Mouse (Mus musculus) testis, adult 2 months (tissue): ENCODE data around the gene Sugt1. TPM values are rescaled to one million over a fixed set of nuclear protein-coding genes. Genes with fewer than 3 reads are reported as not detected.

Experiments used
- H3K27ac ChIP-seq: fragments of 200-500 bp; 2 replicates; pipeline ENCODE4 v1.5.1; 2012; ENCODE audit warnings: low read depth, low read length; ENCODE audit not compliant: control insufficient read depth, insufficient read depth
- H3K27me3 ChIP-seq: fragments of 200-500 bp; 2 replicates; pipeline ENCODE4 v1.6.1; 2012; ENCODE audit warnings: mild to moderate bottlenecking, low read length, moderate library complexity; ENCODE audit not compliant: control insufficient read depth, insufficient read depth
- H3K36me3 ChIP-seq: fragments of 200-500 bp; 2 replicates; pipeline ENCODE4 v1.6.1; 2012; ENCODE audit warnings: mild to moderate bottlenecking, low read length; ENCODE audit not compliant: control insufficient read depth, insufficient read depth
- H3K4me1 ChIP-seq: fragments of 200-500 bp; 2 replicates; pipeline ENCODE4 v1.6.1; 2012; ENCODE audit warnings: low read length; ENCODE audit not compliant: control insufficient read depth, insufficient read depth
- H3K4me3 ChIP-seq: fragments of 200-500 bp; 2 replicates; pipeline ENCODE4 v1.5.1; 2012; ENCODE audit warnings: low read depth, mild to moderate bottlenecking, low read length, moderate library complexity, mixed read lengths; ENCODE audit not compliant: control insufficient read depth
- CTCF ChIP-seq: fragments of 200-500 bp; IDR thresholded peaks from 2 replicates; pipeline ENCODE4 v1.5.1; 2012; ENCODE audit warnings: low read depth, mild to moderate bottlenecking, inconsistent platforms, low read length, moderate library complexity; ENCODE audit not compliant: control insufficient read depth, insufficient read depth, insufficient replicate concordance
- POLR2A ChIP-seq: fragments of 200-500 bp; IDR thresholded peaks from 2 replicates; pipeline ENCODE4 v1.6.1; 2012; ENCODE audit warnings: low read depth, mild to moderate bottlenecking, inconsistent platforms, low read length, moderate library complexity; ENCODE audit not compliant: control insufficient read depth
- polyA plus RNA-seq: library from polyadenylated mRNA; depleted of rRNA; stranded (reverse); fragments of >200 nt; gene quantifications from 2 replicates; pipeline ENCODE4 v1.2.3, GENCODE M21; 2012; rRNA removed

Gene Sugt1
- polyA plus RNA-seq: 21.0 and 31.6 TPM in 2 replicates

DNA sequence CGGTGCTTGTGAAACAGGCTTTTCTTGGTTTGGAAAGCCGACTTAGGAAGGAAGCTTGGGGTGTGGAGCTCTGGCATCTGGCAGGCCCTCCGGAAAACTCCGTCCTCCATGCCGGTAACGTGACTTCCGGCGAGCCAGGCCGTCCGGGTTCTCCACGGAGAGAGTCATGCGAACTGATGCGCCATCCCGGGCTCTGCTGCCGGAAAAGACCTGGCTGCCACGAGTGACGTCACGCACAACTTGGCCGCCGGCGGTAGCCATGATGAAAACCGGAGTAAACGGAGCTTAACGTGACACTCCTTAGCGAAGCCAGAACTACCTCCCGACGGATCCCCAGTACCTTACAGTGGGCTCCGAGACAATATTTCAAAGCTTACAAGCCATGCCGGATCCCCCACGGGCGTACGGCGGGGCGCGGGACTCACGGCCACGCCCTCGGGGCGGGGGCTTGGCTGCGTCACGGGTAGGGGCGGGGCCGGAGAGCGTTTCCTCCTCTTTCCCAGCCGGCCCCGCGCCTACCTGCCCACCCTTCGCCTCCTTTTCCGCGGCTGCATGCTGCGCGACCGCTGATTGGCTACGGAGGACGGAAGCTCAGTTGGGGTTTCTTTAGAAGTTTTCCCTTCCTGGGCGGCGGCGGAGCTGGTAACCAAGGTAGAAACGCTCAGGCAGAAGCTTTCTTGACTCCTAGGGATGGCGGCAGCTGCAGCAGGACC lies at the start of gene Sugt1:
Gene Sugt1, plus strand, starts transcription at position 553 of the 713 bp plus-strand sequence.
- Histone ChIP-seq H3K27me3 (no peaks in the 10 kb centered on the region), H3K27ac (peak within 1 kb of the TSS; percentile 99), H3K4me3 (peak within 1 kb of the TSS; percentile 97), H3K36me3 (no peaks in the 10 kb centered on the region; the same call in 1 of the 2 replicates), H3K4me1 (peaks cover 3% of the 10 kb centered on the region; the same call in 1 of the 2 replicates)
- TF ChIP-seq POLR2A (peak; percentile 58), CTCF (no peak)

DNA sequence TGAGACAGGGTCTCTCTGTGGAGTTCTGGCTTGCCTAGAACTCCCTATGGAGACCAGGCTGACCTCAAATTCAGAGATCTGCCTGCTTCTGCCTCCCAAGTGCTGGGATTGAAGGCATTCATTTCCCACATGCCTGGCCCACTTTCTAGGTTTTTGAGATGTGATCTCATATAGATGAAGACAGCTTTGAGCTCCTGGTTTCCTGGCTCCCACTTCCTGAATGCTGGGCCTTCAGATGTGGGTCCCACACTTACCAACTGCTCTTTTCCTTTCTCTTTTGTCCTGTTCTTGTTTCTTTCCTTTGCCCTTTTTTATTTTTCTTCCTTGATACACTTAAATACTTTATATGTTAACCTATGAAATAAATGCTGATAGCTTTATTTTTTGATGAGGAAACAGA lies 49.6 kb upstream of the Sugt1 start:
- Histone ChIP-seq H3K4me3 (no peak overlapping the region), H3K4me1 (no peaks in the 10 kb centered on the region), H3K27ac (no peak overlapping the region), H3K27me3 (no peaks in the 10 kb centered on the region), H3K36me3 (no peaks in the 10 kb centered on the region)
- no peak for TF ChIP-seq POLR2A
- no peak for TF ChIP-seq CTCF

DNA sequence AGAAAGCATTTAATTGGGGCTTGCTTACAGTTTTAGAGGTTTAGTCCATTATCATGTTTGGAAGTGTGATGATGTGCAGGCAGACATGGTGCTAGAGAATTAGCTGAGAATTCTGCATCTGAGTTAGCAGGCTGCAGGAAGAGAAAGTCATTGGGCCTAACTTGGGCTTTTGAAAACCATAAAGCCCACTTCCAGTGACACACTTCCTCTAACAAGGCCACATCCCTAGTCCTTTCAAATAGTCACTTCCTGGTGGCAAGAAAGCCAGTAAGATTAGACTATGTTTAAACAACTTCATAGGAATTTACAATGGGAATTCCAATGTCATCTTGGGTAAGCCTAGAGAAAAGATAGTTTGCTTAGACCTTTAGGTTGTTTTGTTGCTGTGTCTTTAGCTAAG lies 45.9 kb upstream of the Sugt1 start:
- no peak overlapping the region for H3K4me3 ChIP-seq
- TF ChIP-seq POLR2A (no peak), CTCF (no peak)
- no peaks in the 10 kb centered on the region for H3K36me3 ChIP-seq
- H3K27me3 ChIP-seq: no peaks in the 10 kb centered on the region
- H3K4me1 ChIP-seq: no peaks in the 10 kb centered on the region
- no peak overlapping the region for H3K27ac ChIP-seq

DNA sequence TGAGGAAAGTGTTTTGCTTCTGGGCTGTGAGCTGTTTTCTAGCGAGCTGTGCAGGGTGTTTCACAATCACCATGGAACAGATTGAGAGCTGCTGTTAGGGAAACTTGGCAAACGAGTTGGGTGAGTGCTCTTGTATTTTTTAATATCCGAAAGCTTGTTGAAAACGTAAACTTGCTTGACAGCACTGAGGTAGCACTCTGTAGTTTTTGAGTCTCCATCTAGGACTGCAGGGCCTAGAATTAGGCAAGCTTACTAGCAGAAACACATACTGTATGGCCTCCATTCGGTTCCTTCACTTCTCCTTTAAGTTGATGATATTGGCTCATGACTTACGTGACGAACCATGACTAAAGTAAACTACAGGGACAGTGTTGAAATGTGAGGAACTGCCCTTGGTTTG lies 38.1 kb upstream of the Sugt1 start:
- no peak overlapping the region for H3K27ac ChIP-seq
- no peak for TF ChIP-seq POLR2A
- no peak for TF ChIP-seq CTCF

DNA sequence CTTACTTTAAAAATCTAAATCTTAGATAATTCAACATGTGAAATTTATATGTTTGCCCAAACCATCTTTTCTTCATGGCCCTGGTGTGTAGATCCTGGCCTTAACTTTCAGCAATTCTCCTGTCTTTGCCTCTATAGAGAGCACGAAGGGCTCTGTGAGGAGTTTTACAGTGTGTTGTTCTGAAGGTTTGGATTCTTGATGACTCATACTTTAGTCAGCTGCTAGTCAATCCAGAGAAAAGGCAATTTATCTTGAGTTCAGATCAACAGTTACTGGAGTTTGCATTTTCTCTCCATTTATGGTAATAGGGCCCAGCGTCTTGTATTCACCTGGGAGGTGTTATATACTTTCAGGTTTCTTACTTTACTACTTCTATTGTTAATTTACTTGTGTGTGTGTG lies 35.6 kb upstream of the Sugt1 start:
- no peak overlapping the region for H3K4me3 ChIP-seq
- H3K36me3 ChIP-seq: no peaks in the 10 kb centered on the region
- no peaks in the 10 kb centered on the region for H3K27me3 ChIP-seq
- no peak for TF ChIP-seq POLR2A
- no peak for TF ChIP-seq CTCF
- no peak overlapping the region for H3K27ac ChIP-seq
- no peaks in the 10 kb centered on the region for H3K4me1 ChIP-seq

More for the DNA sequence above, 38.1 kb upstream of the Sugt1 start:
- Histone ChIP-seq H3K27me3 (no peaks in the 10 kb centered on the region), H3K4me1 (no peaks in the 10 kb centered on the region), H3K4me3 (no peak overlapping the region), H3K36me3 (no peaks in the 10 kb centered on the region)

- TF ChIP-seq POLR2A (no peak), CTCF (no peak)
- no peaks in the 10 kb centered on the region for H3K4me1 ChIP-seq
- no peak overlapping the region for H3K4me3 ChIP-seq
- H3K27me3 ChIP-seq: no peaks in the 10 kb centered on the region
- no peak overlapping the region for H3K27ac ChIP-seq
- no peaks in the 10 kb centered on the region for H3K36me3 ChIP-seq
These were observed 34.6 kb upstream of the Sugt1 start for GRCm38 (mm10) chr14:79552854-79553253.

DNA sequence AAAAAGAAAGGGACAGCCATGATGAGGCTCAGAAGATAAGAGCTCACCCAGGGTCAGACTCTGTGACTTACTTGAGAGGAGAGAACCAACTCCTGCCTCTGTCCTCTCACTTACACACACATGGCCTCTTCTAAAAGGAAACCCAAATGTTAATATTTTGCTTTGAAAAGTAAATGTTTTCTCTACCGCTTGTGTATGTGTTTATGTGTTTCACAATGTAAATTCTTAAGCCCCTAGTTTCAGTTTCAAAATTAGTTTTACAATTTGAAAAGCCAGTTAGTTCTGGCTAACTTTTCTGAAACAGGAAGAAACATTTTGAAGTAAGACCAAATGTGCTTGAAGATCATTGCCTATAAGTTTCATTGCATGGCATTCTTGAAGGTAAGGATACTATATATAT lies 29.7 kb upstream of the Sugt1 start:
- Histone ChIP-seq H3K4me3 (no peak overlapping the region), H3K36me3 (no peaks in the 10 kb centered on the region), H3K27me3 (no peaks in the 10 kb centered on the region), H3K4me1 (no peaks in the 10 kb centered on the region), H3K27ac (no peak overlapping the region)
- TF ChIP-seq POLR2A (no peak), CTCF (no peak)
